Mouse (Mus musculus) embryonic facial prominence, embryonic 10.5 days (tissue): ENCODE measurements around the gene Ints5. TPM values are rescaled to one million over a fixed set of nuclear protein-coding genes. Genes with fewer than 3 reads are reported as not detected.
"Not testable (repeated sequence)": the region's sequence is repeated elsewhere in the genome, so short reads cannot be mapped to it uniquely, and the experiment has no call there.

Experiments
- DNase-seq: peaks from one replicate; pipeline ENCODE4 v3.0.0-alpha.2; 2017; ENCODE audit warnings: low spot score
- H3K27ac ChIP-seq: fragments of 300-500 bp; sonication (generic); replicated peaks from 2 replicates; pipeline ENCODE4 v1.5.1; 2016; ENCODE audit warnings: mild to moderate bottlenecking
- H3K27me3 ChIP-seq: fragments of 300-500 bp; sonication (generic); replicated peaks from 2 replicates; pipeline ENCODE4 v1.6.1; 2016; ENCODE audit warnings: low read depth, mild to moderate bottlenecking; ENCODE audit not compliant: poor library complexity, severe bottlenecking
- H3K36me3 ChIP-seq: fragments of 300-500 bp; sonication (generic); replicated peaks from 2 replicates; pipeline ENCODE4 v1.6.1; 2016; ENCODE audit warnings: mild to moderate bottlenecking, moderate library complexity
- H3K4me1 ChIP-seq: fragments of 300-500 bp; sonication (generic); 2 replicates; pipeline ENCODE4 v1.6.1; 2016
- H3K4me3 ChIP-seq: fragments of 300-500 bp; sonication (generic); 2 replicates; pipeline ENCODE4 v1.5.1; 2016; ENCODE audit warnings: mild to moderate bottlenecking, moderate library complexity
- H3K9me3 ChIP-seq: fragments of 300-500 bp; sonication (generic); 2 replicates; pipeline ENCODE4 v1.6.1; 2016; ENCODE audit warnings: mild to moderate bottlenecking
- WGBS: fragments of 180-500 bp; shearing (Covaris S2); methylation state at CpG from one replicate; pipeline ENCODE4 v1.1.7; 2016; 5-methylcytosine and 5-hydroxymethylcytosine counted together
- polyA plus RNA-seq: library from polyadenylated mRNA; unstranded; fragments of >200 nt; fragmentation: Nextera tagmentation; extraction: Ambion mirVana; gene quantifications from 2 replicates; pipeline ENCODE4 v1.2.1, GENCODE M21; 2016

Gene Ints5
- polyA plus RNA-seq, 1 experiment from 2014 or later, result 59.0 TPM

- not testable (repeated sequence) for H3K27ac ChIP-seq, H3K27me3 ChIP-seq, DNase-seq, H3K9me3 ChIP-seq
- H3K4me1 ChIP-seq, result peaks cover 44% of the 10 kb centered on the region
- H3K36me3 ChIP-seq, result peaks cover 45% of the 10 kb centered on the region
- peak overlapping the region; percentile 93; the same call in 1 of the 2 replicates for H3K4me3 ChIP-seq
- 89% methylated on average over 5 of the region's 5 CpGs for WGBS
Measured at GRCm38 (mm10) chr19:8896231-8896630, 3.4 kb downstream of the Ints5 start.

- Histone ChIP-seq H3K4me3 (peak overlapping the region; percentile 93), H3K36me3 (peaks cover 49% of the 10 kb centered on the region), H3K4me1 (peaks cover 44% of the 10 kb centered on the region), H3K27ac (peak overlapping the region; percentile 96)
- H3K9me3 ChIP-seq, H3K27me3 ChIP-seq: not testable (repeated sequence)
- WGBS, result 26% methylated on average over 21 of the region's 21 CpGs
- DNase-seq, result peak; percentile 65
Measured at GRCm38 (mm10) chr19:8897211-8897864, 4.5 kb downstream of the Ints5 start.

- H3K4me3 ChIP-seq, result peak within 1 kb of the TSS; percentile 93
- peak within 1 kb of the TSS; percentile 96 for H3K27ac ChIP-seq
- H3K9me3 ChIP-seq, result no peaks in the 10 kb centered on the region
- peaks cover 56% of the 10 kb centered on the region for H3K36me3 ChIP-seq
- WGBS, result under 1% methylated on average over 53 of the region's 53 CpGs
- H3K4me1 ChIP-seq, result peaks cover 44% of the 10 kb centered on the region
- no peaks in the 10 kb centered on the region for H3K27me3 ChIP-seq
- DNase-seq, result peak; percentile 98
Measured at GRCm38 (mm10) chr19:8897865-8898495, 5.2 kb downstream of the Ints5 start, which contains the start of gene Ganab. Gene Ganab (plus strand): TSS chr19:8898071.

- Histone ChIP-seq H3K27me3 (no peaks in the 10 kb centered on the region), H3K9me3 (no peaks in the 10 kb centered on the region), H3K4me1 (peaks cover 42% of the 10 kb centered on the region), H3K4me3 (peak overlapping the region; percentile 93), H3K27ac (peak overlapping the region; percentile 96), H3K36me3 (peaks cover 62% of the 10 kb centered on the region)
- 17% methylated on average over 13 of the region's 13 CpGs for WGBS
- DNase-seq, result no peak
Measured at GRCm38 (mm10) chr19:8898576-8898975, 5.8 kb downstream of the Ints5 start.

- H3K9me3 ChIP-seq, result no peaks in the 10 kb centered on the region
- H3K4me1 ChIP-seq, result peaks cover 37% of the 10 kb centered on the region
- no peak overlapping the region for H3K27ac ChIP-seq
- H3K4me3 ChIP-seq, result peak overlapping the region; percentile 93
- H3K36me3 ChIP-seq, result peaks cover 67% of the 10 kb centered on the region
- H3K27me3 ChIP-seq, result no peaks in the 10 kb centered on the region
- no peak for DNase-seq
- 72% methylated on average over 3 of the region's 3 CpGs for WGBS
Measured at GRCm38 (mm10) chr19:8899079-8899478, 6.3 kb downstream of the Ints5 start.

- H3K27me3 ChIP-seq, result no peaks in the 10 kb centered on the region
- H3K36me3 ChIP-seq, result peaks cover 81% of the 10 kb centered on the region
Measured at GRCm38 (mm10) chr19:8903412-8903811, 10.6 kb downstream of the Ints5 start.

GRCm38 (mm10) chr19:8908531-8908930 lies 15.7 kb downstream of the Ints5 start:
- Histone ChIP-seq H3K27ac (no peak overlapping the region), H3K4me3 (no peak overlapping the region), H3K27me3 (no peaks in the 10 kb centered on the region), H3K4me1 (no peaks in the 10 kb centered on the region), H3K9me3 (no peaks in the 10 kb centered on the region), H3K36me3 (peaks cover 100% of the 10 kb centered on the region)
- no peak for DNase-seq
- 90% methylated on average over 6 of the region's 6 CpGs for WGBS

More at GRCm38 (mm10) chr19:8903412-8903811, 10.6 kb downstream of the Ints5 start:
- no peak for DNase-seq
- H3K4me3 ChIP-seq, result no peak overlapping the region
- 95% methylated on average over 5 of the region's 5 CpGs for WGBS
- no peak overlapping the region for H3K27ac ChIP-seq
- H3K9me3 ChIP-seq, result no peaks in the 10 kb centered on the region
- peaks cover 11% of the 10 kb centered on the region for H3K4me1 ChIP-seq

GRCm38 (mm10) chr19:8911810-8912209 lies 19.0 kb downstream of the Ints5 start:
- Histone ChIP-seq H3K27me3 (no peaks in the 10 kb centered on the region), H3K9me3 (no peaks in the 10 kb centered on the region), H3K4me1 (no peaks in the 10 kb centered on the region), H3K4me3 (no peak overlapping the region), H3K36me3 (peaks cover 100% of the 10 kb centered on the region), H3K27ac (no peak overlapping the region)
- 93% methylated on average over 5 of the region's 5 CpGs for WGBS
- no peak for DNase-seq

GRCm38 (mm10) chr19:8914212-8914611 lies 21.4 kb downstream of the Ints5 start:
- Histone ChIP-seq H3K27me3 (no peaks in the 10 kb centered on the region), H3K4me1 (no peaks in the 10 kb centered on the region), H3K27ac (no peak overlapping the region), H3K36me3 (peaks cover 85% of the 10 kb centered on the region), H3K9me3 (no peaks in the 10 kb centered on the region), H3K4me3 (no peak overlapping the region)
- 96% methylated on average over 3 of the region's 3 CpGs for WGBS
- no peak for DNase-seq

GRCm38 (mm10) chr19:8919000-8919399 lies 26.2 kb downstream of the Ints5 start:
- H3K4me3 ChIP-seq, result no peak overlapping the region
- no peak for DNase-seq
- peaks cover 22% of the 10 kb centered on the region for H3K4me1 ChIP-seq
- H3K27ac ChIP-seq, result no peak overlapping the region
- H3K9me3 ChIP-seq, result no peaks in the 10 kb centered on the region
- no peaks in the 10 kb centered on the region for H3K27me3 ChIP-seq
- H3K36me3 ChIP-seq, result peaks cover 52% of the 10 kb centered on the region
- WGBS, result 91% methylated on average over 3 of the region's 3 CpGs

- Histone ChIP-seq H3K4me1 (peaks cover 22% of the 10 kb centered on the region), H3K4me3 (peak overlapping the region; percentile 92), H3K36me3 (peaks cover 50% of the 10 kb centered on the region), H3K27ac (peak overlapping the region; percentile 92), H3K9me3 (no peaks in the 10 kb centered on the region), H3K27me3 (no peaks in the 10 kb centered on the region)
- 72% methylated on average over 6 of the region's 6 CpGs for WGBS
- DNase-seq, result no peak
Measured at GRCm38 (mm10) chr19:8919684-8920072, 26.9 kb downstream of the Ints5 start.

GRCm38 (mm10) chr19:8920073-8920736 lies 27.4 kb downstream of the Ints5 start, which contains the start of gene B3gat3:
Gene B3gat3 (plus strand): TSS chr19:8920374.
- Histone ChIP-seq H3K27me3 (no peaks in the 10 kb centered on the region), H3K36me3 (peaks cover 47% of the 10 kb centered on the region), H3K9me3 (no peaks in the 10 kb centered on the region), H3K4me1 (peaks cover 22% of the 10 kb centered on the region), H3K4me3 (peak within 1 kb of the TSS; percentile 92), H3K27ac (peak within 1 kb of the TSS; percentile 92)
- WGBS, result 3% methylated on average over 50 of the region's 50 CpGs
- DNase-seq, result peak; percentile 95
